Mouse (Mus musculus) limb, embryonic 12.5 days (tissue): ENCODE data around the gene Pex1. TPM values are rescaled to one million over a fixed set of nuclear protein-coding genes. Genes with fewer than 3 reads are reported as not detected.
"Not testable (repeated sequence)": the region's sequence is repeated elsewhere in the genome, so short reads cannot be mapped to it uniquely, and the experiment has no call there.

Experiments used
- ATAC-seq: fragments of 200-750 bp; cut with Nextera tagmentation; 2 replicates; pipeline ENCODE4 v1.8.0; 2017; ENCODE audit warnings: low read depth, moderate TSS enrichment; ENCODE audit not compliant: insufficient number of reproducible peaks, insufficient read depth, low FRiP score, low TSS enrichment
- H3K27ac ChIP-seq: fragments of 300-500 bp; sonication (generic); 2 replicates; pipeline ENCODE4 v1.5.1; 2016; ENCODE audit warnings: mild to moderate bottlenecking, moderate library complexity
- H3K27me3 ChIP-seq: fragments of 300-500 bp; sonication (generic); 2 replicates; pipeline ENCODE4 v1.6.1; 2016; ENCODE audit warnings: mild to moderate bottlenecking, moderate library complexity
- H3K36me3 ChIP-seq: fragments of 300-500 bp; sonication (generic); 2 replicates; pipeline ENCODE4 v1.6.1; 2016; ENCODE audit warnings: mild to moderate bottlenecking, moderate library complexity
- H3K4me1 ChIP-seq: fragments of 300-500 bp; sonication (generic); replicated peaks from 2 replicates; pipeline ENCODE4 v1.6.1; 2016
- H3K4me2 ChIP-seq: fragments of 300-500 bp; sonication (generic); 2 replicates; pipeline ENCODE4 v1.6.1; 2016; ENCODE audit warnings: mild to moderate bottlenecking, moderate library complexity
- H3K4me3 ChIP-seq: fragments of 300-500 bp; sonication (generic); replicated peaks from 2 replicates; pipeline ENCODE4 v1.5.1; 2016; ENCODE audit warnings: mild to moderate bottlenecking
- H3K9ac ChIP-seq: fragments of 300-500 bp; sonication (generic); replicated peaks from 2 replicates; pipeline ENCODE4 v1.6.1; 2016; ENCODE audit warnings: mild to moderate bottlenecking, moderate library complexity
- H3K9me3 ChIP-seq: fragments of 300-500 bp; sonication (generic); 2 replicates; pipeline ENCODE4 v1.6.1; 2016; ENCODE audit warnings: mild to moderate bottlenecking, moderate library complexity
- WGBS: fragments of 180-500 bp; shearing (Covaris S2); methylation state at CpG from one replicate; pipeline ENCODE4 v1.1.7; 2016; 5-methylcytosine and 5-hydroxymethylcytosine counted together
- polyA plus RNA-seq: library from polyadenylated mRNA; unstranded; fragments of >200 nt; fragmentation: Nextera tagmentation; extraction: Ambion mirVana; gene quantifications from 2 replicates; pipeline ENCODE4 v1.2.1, GENCODE M21; 2016

Gene Pex1
- polyA plus RNA-seq, 1 experiment from 2014 or later, result 23.2 TPM

DNA sequence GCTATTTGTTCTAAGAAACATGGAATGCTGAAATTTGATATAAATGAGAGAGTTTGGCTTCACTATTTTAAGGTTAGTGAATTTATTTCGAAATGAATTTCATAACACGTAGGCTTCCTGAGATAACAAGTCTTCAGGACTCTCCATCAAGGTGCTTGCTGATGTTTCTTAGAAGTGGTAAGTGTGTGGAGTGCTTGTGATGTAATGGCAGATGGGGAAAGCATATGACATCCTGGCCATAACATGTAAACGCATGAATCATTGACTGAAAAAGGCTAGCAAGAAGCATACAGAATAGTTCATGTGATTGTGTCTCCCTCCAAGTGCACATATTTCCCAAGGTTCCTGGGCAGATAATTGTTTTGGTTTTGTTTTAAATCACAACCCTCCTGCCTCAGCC lies 4.9 kb downstream of the Pex1 start:
- Histone ChIP-seq H3K36me3 (peaks cover 16% of the 10 kb centered on the region), H3K27ac (no peak overlapping the region), H3K9ac (no peak overlapping the region), H3K4me3 (no peak overlapping the region), H3K9me3 (no peaks in the 10 kb centered on the region), H3K4me1 (peaks cover 7% of the 10 kb centered on the region; the same call in 1 of the 2 replicates), H3K27me3 (no peaks in the 10 kb centered on the region), H3K4me2 (no peak overlapping the region)
- WGBS, result 93% methylated on average over 3 of the region's 3 CpGs
- ATAC-seq, result no peak

DNA sequence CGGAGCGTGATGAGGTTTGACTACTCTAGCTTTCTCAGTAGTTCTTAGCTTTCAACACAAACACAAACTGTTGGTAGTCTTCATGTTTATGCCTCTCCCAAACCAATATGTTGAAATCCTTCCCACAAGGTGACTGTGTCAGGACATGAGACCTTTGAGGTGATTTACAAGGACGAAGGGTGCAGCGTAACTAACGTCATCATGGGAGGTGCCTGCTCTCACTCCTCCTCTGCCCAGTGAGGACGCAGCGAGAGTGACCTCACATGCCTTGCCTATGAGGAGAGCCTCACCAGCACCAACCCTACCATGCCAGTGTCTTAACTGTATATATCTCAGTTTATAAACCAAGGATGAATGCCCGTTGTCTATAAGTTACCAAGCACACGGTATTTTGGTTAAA lies 11.2 kb downstream of the Pex1 start:
- H3K9ac ChIP-seq, result no peak overlapping the region
- H3K4me1 ChIP-seq, result no peaks in the 10 kb centered on the region
- ATAC-seq, result no peak
- no peaks in the 10 kb centered on the region for H3K27me3 ChIP-seq
- 93% methylated on average over 9 of the region's 9 CpGs for WGBS
- H3K4me3 ChIP-seq, result no peak overlapping the region
- H3K36me3 ChIP-seq, result peaks cover 55% of the 10 kb centered on the region
- no peak overlapping the region for H3K4me2 ChIP-seq
- H3K27ac ChIP-seq, result no peak overlapping the region
- no peaks in the 10 kb centered on the region for H3K9me3 ChIP-seq

DNA sequence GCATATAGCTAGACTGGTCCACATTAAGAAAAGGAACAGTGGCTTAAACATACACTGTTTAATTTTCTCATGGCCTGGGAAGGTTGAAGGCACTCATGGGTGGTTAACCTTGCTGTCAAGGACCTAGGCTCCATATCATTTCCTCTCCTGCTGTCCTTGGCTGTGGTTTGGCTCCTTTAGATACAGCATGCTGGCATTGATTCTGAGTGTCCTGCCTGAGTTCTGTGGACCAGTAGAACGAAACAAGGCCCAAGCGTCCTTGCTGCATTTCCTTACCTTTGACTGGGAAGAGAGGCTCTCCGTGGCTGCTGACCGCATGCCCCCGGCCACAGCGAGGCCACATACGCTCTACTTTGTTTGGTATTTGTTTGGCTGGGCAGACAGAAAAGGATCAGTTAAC lies 13.4 kb downstream of the Pex1 start:
- Histone ChIP-seq H3K4me2 (no peak overlapping the region), H3K4me3 (no peak overlapping the region), H3K9ac (no peak overlapping the region), H3K36me3 (peaks cover 62% of the 10 kb centered on the region), H3K27ac (no peak overlapping the region), H3K4me1 (no peaks in the 10 kb centered on the region), H3K9me3 (no peaks in the 10 kb centered on the region), H3K27me3 (no peaks in the 10 kb centered on the region)
- no peak for ATAC-seq
- WGBS, result 93% methylated on average over 7 of the region's 7 CpGs

DNA sequence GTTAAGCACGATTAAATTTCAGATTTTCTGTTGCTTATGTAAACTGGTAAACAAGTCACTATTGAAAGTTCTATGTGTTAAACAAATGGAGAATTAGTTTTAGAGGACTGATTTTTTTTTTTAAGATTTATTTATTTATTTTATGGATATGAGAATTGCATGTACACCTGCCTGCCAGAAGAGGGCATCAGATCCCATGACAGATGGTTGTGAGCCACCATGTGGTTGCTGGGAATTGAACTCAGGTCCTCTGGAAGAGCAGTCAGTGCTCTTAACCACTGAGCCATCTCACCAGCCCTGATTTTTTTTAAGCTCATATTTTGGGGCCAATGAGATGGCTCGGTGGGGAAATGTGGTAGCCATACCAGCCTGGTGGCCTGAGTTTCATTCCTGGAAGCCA lies 16.0 kb downstream of the Pex1 start:
- H3K9ac ChIP-seq, H3K4me2 ChIP-seq, H3K27ac ChIP-seq, H3K4me1 ChIP-seq, H3K9me3 ChIP-seq, ATAC-seq, H3K4me3 ChIP-seq, H3K27me3 ChIP-seq: not testable (repeated sequence)
- 93% methylated on average over 2 of the region's 2 CpGs for WGBS
- H3K36me3 ChIP-seq, result peaks cover 53% of the 10 kb centered on the region

DNA sequence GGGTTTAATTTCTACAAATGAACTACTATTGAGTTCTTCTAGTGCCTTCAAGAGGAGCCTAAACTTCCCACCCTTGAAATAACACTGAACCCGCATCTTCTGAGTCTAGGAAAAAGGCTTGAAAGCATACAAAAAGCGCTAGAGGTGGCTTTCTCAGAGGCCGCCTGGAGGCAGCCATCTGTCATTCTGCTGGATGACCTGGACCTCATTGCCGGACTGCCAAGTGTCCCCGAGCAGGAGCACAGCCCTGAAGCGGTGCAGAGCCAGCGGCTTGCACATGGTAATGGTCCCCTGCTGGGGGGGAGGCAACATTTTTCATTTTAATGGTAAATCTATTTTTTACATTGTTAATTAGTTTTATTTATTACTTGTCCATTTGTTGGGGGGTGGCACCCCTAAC lies 24.6 kb downstream of the Pex1 start:
- Histone ChIP-seq H3K9me3 (no peaks in the 10 kb centered on the region), H3K27ac (no peak overlapping the region), H3K36me3 (peaks cover 63% of the 10 kb centered on the region), H3K27me3 (no peaks in the 10 kb centered on the region), H3K9ac (no peak overlapping the region), H3K4me2 (no peak overlapping the region), H3K4me1 (no peaks in the 10 kb centered on the region), H3K4me3 (no peak overlapping the region)
- WGBS, result 82% methylated on average over 7 of the region's 7 CpGs
- ATAC-seq, result no peak

DNA sequence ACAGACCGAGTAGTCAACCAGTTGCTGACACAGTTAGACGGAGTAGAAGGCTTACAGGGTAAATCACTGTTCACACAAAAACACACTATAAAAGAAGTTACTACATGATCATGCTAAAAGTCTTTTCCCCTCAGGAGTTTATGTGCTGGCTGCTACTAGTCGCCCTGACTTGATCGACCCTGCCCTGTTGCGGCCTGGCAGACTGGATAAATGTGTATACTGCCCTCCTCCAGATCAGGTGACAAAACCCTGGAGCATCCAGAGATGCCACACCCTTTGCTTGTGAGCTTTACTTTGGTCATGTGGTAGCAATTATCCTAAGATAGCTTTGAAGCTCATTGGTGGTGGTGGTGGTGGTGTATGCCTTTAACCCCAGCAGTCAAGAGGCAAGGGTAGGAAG lies 34.2 kb downstream of the Pex1 start:
- Histone ChIP-seq H3K9me3 (no peaks in the 10 kb centered on the region), H3K27ac (no peak overlapping the region), H3K4me1 (peaks cover 5% of the 10 kb centered on the region; the same call in 1 of the 2 replicates), H3K4me2 (no peak overlapping the region), H3K4me3 (no peak overlapping the region), H3K9ac (no peak overlapping the region), H3K27me3 (no peaks in the 10 kb centered on the region), H3K36me3 (peaks cover 46% of the 10 kb centered on the region)
- 89% methylated on average over 5 of the region's 5 CpGs for WGBS
- no peak for ATAC-seq

DNA sequence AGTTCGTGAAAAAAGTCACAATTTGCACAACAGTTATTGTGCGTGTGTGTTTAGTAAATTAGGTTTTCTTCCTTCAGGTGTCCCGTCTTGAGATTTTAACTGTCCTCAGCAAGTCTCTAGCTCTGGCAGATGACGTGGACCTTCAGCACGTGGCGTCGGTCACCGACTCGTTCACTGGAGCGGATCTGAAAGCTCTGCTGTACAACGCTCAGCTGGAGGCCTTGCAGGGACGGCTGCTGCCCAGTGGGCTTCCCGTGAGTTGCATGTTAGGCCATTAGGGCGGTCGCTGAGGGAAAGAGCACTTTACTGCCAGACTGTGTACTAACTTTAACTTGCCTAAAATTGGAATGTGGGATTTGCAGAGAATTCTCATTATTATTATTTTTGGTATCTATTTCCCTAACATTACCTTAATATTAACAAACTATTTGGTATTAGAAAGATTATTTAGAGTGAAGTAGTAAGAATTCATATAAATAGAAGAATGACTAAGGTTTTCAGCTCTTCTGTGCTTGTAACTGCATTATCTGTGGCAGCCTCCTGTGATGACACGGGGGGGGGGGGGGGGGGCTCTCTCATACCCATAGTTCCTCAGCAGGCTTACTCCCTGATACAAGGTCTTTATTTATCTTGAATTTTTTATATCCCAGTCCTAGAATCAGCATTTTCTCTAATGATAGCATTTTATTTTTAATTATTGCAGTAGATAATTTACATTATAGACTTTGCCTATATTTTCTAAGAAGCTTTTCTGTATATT lies 35.8 kb downstream of the Pex1 start:
- ATAC-seq, result no peak
- WGBS, result 50% methylated on average over 16 of the region's 16 CpGs
- no peak overlapping the region for H3K4me2 ChIP-seq

DNA sequence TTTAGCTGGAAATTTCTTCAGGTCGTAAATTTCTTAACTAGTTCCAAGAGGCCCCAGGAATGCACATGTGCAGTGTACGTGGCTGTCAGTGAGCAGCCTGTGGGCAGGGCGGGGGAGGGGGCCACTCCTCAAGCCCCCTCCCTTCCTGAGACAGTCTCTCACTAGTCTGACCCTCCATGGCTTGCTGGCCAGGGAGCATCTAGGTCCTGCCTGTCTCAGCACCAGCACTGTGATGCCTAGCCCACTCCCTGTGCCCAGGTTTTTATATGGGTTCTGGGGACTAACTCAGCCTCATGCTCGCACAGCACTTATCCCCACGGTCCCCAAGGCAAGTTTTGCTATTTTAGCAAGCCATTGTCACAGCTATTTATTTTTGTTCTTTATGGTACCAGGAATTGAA lies 36.4 kb downstream of the Pex1 start:
- H3K9ac ChIP-seq, result no peak overlapping the region
- H3K4me3 ChIP-seq, result no peak overlapping the region
- WGBS, result 60% methylated on average over 5 of the region's 5 CpGs
- no peak overlapping the region for H3K27ac ChIP-seq
- peaks cover 5% of the 10 kb centered on the region; the same call in 1 of the 2 replicates for H3K4me1 ChIP-seq
- H3K9me3 ChIP-seq, result no peaks in the 10 kb centered on the region
- H3K4me2 ChIP-seq, result no peak overlapping the region
- ATAC-seq, result no peak
- H3K36me3 ChIP-seq, result peaks cover 39% of the 10 kb centered on the region
- H3K27me3 ChIP-seq, result no peaks in the 10 kb centered on the region

More for the DNA sequence above, 35.8 kb downstream of the Pex1 start:
- no peaks in the 10 kb centered on the region for H3K27me3 ChIP-seq
- peaks cover 5% of the 10 kb centered on the region; the same call in 1 of the 2 replicates for H3K4me1 ChIP-seq
- peaks cover 43% of the 10 kb centered on the region for H3K36me3 ChIP-seq
- H3K9me3 ChIP-seq, result no peaks in the 10 kb centered on the region
- H3K9ac ChIP-seq, result no peak overlapping the region
- no peak overlapping the region for H3K4me3 ChIP-seq
- H3K27ac ChIP-seq, result no peak overlapping the region

DNA sequence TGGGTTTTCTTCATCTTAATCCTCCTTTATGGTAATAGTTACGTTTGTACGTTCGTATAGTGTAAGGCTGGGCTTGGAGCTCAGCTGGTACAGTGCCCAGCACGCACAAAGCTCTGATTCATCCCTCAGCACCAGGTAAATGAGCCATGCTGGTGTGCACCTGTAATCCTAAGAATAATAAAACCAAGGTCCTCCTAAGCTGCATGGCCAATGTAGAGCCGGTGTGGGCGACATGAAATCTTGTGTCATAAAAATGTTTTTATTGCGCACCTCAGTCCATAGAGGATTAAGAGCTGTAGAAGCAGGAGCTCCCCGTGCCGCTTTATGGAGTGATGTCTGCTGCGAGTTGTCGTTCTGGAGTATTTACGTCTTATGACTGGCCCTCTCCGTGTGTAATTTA lies 37.4 kb downstream of the Pex1 start:
- Histone ChIP-seq H3K4me3 (no peak overlapping the region), H3K9me3 (no peaks in the 10 kb centered on the region), H3K4me1 (peaks cover 5% of the 10 kb centered on the region; the same call in 1 of the 2 replicates), H3K36me3 (peaks cover 36% of the 10 kb centered on the region), H3K27me3 (no peaks in the 10 kb centered on the region), H3K9ac (no peak overlapping the region), H3K27ac (no peak overlapping the region), H3K4me2 (no peak overlapping the region)
- ATAC-seq, result no peak
- 82% methylated on average over 13 of the region's 13 CpGs for WGBS

DNA sequence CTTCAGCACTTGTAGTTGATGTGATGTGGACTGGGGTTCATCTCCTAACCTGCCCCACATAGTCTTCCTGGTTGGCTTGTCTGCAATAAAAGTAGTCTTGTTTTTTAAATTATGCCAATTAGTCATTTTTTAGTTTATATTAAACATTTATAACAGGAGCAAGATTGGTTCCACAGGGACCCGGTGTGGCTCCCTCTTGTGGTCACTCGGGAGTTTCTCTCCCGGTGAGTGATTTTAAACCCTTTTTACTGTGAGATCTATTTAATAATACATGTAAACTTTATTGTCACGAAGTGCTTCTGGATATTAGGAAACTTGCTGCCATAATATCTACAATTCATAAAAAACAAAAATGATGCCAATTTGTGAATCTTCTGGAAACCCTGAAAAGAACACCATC lies 38.1 kb downstream of the Pex1 start:
- Histone ChIP-seq H3K4me1 (peaks cover 5% of the 10 kb centered on the region; the same call in 1 of the 2 replicates), H3K27ac (no peak overlapping the region), H3K4me2 (no peak overlapping the region), H3K27me3 (no peaks in the 10 kb centered on the region), H3K4me3 (no peak overlapping the region), H3K9ac (no peak overlapping the region), H3K9me3 (no peaks in the 10 kb centered on the region), H3K36me3 (peaks cover 36% of the 10 kb centered on the region)
- WGBS, result 78% methylated on average over 4 of the region's 4 CpGs
- no peak for ATAC-seq

DNA sequence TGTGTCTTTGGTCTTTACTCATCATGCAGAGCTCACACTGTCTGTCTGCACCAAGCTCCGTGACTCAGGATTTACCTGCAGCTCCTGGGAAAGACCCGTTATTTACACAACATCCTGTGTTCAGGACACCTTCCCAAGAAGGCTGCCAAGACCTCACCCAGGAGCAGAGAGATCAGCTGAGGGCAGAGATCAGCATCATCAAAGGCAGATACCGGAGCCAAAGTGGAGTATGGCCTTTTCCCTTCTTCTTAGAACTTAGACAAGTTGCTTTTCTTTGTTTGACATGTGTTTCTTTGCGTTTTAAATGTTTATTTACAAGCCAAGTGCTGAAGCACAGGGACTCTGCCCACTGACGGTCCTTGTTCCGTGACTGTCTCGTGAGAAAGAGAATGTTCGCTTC lies 39.4 kb downstream of the Pex1 start:
- no peak for ATAC-seq
- no peak overlapping the region for H3K9ac ChIP-seq
- peaks cover 5% of the 10 kb centered on the region; the same call in 1 of the 2 replicates for H3K4me1 ChIP-seq
- no peak overlapping the region for H3K4me3 ChIP-seq
- H3K27ac ChIP-seq, result no peak overlapping the region
- H3K9me3 ChIP-seq, result no peaks in the 10 kb centered on the region
- H3K36me3 ChIP-seq, result peaks cover 36% of the 10 kb centered on the region
- no peaks in the 10 kb centered on the region for H3K27me3 ChIP-seq
- H3K4me2 ChIP-seq, result no peak overlapping the region
- WGBS, result 83% methylated on average over 8 of the region's 8 CpGs

DNA sequence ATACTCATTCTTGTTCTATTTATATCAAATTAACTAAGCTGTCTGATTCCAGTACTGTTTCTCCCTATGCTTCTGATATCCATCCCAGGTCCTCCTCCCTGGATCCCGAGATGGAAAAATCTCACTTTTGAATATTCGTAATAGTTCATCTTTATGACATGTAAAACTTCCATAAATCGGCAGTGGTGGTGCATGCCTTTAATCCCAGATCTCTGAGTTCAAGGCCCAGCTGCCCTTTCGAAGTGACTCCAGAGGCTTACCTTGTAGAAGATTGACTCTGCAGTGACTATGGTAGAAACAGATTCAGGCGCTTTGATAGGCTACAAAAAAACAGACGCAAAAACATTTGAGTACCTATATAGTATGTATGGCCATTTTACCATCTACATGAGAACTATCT lies 48.8 kb downstream of the Pex1 start:
- Histone ChIP-seq H3K9me3 (no peaks in the 10 kb centered on the region), H3K4me2 (no peak overlapping the region), H3K36me3 (peaks cover 49% of the 10 kb centered on the region), H3K4me1 (peaks cover 7% of the 10 kb centered on the region), H3K27me3 (no peaks in the 10 kb centered on the region), H3K4me3 (no peak overlapping the region), H3K9ac (no peak overlapping the region), H3K27ac (no peak overlapping the region)
- 94% methylated on average over 6 of the region's 6 CpGs for WGBS
- ATAC-seq, result no peak
